Mouse (Mus musculus) thymus, postnatal 25 days (tissue): ENCODE results near the gene Bcat2.

Source experiments
- DNase-seq: peaks from one replicate; pipeline ENCODE4 v3.0.0; 2022

Gene Bcat2

GRCm38 (mm10) chr7:45627261-45627660 lies 57.3 kb downstream of the Bcat2 start, which contains the start of gene Rasip1:
Gene Rasip1 (plus strand): TSS chr7:45627488.
- DNase-seq: no peak

DNA sequence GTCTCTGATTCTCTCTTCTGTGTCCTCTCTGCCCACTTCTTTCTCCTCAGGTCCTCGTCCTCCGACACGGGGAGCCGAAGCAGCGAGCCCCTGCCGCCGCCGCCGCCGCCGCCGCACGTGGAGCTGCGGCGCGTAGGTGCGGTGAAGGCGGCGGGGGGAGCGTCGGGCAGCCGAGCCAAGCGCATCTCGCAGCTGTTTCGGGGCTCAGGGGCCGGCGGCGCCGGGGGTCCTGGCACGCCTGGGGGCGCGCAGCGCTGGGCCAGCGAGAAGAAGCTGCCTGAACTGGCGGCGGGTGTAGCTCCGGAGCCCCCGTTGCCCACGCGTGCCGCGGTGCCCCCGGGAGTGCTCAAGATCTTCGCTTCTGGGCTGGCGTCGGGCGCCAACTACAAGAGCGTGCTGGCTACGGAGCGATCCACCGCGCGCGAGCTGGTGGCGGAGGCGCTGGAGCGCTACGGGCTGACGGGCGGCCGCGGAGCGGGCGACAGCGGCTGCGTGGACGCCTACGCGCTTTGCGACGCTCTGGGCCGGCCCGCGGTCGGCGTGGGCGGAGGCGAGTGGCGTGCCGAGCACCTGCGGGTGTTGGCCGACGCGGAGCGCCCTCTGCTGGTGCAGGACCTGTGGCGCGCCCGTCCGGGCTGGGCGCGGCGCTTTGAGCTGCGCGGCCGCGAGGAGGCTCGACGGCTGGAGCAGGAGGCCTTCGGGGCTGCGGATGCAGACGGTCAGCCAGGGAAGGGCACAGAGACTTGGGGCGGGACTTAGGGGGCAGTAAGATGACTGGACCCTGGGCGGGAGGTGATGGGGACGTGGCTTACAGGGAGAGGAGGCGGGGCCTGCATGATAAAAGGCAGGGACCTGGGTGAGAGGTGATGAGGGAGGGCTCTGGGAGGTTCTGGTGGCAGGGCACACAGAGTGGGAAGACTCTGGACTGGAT lies 58.7 kb downstream of the Bcat2 start:
- peak; percentile 88 for DNase-seq

GRCm38 (mm10) chr7:45630064-45630907 lies 60.3 kb downstream of the Bcat2 start:
- DNase-seq: no peak

- DNase-seq: no peak
These were observed 62.5 kb downstream of the Bcat2 start for GRCm38 (mm10) chr7:45632499-45632898.

DNA sequence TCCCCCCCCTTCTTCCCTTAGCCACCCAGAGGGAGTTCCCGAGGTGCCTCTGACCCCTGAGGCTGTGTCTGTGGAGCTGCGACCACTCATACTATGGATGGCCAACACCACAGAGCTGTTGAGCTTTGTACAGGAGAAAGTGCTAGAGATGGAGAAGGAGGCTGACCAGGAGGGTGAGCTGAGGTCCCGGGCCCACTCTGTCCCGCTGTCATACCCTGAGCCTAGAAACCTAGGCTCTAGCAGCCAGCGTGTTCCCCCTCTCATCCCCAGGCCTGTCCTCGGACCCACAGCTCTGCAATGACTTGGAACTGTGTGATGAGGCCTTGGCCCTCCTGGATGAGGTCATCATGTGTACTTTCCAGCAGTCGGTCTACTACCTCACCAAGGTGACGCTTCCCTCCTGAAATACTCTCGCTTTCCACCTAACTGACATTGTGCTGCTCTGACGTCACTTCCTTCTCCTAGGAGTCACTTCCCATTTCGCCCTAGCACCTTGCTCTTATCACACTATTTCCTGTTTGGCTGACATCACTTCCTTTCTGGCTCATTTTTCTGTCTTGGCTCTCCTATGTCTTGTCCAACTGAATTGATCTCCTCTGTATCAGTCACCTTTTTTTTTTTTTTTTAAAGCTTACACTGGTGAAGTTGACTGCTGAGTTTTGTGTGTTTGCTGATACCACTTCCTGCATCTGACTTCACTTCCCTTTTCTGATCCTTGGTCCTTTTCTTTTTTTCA lies 65.2 kb downstream of the Bcat2 start:
- DNase-seq: no peak

DNA sequence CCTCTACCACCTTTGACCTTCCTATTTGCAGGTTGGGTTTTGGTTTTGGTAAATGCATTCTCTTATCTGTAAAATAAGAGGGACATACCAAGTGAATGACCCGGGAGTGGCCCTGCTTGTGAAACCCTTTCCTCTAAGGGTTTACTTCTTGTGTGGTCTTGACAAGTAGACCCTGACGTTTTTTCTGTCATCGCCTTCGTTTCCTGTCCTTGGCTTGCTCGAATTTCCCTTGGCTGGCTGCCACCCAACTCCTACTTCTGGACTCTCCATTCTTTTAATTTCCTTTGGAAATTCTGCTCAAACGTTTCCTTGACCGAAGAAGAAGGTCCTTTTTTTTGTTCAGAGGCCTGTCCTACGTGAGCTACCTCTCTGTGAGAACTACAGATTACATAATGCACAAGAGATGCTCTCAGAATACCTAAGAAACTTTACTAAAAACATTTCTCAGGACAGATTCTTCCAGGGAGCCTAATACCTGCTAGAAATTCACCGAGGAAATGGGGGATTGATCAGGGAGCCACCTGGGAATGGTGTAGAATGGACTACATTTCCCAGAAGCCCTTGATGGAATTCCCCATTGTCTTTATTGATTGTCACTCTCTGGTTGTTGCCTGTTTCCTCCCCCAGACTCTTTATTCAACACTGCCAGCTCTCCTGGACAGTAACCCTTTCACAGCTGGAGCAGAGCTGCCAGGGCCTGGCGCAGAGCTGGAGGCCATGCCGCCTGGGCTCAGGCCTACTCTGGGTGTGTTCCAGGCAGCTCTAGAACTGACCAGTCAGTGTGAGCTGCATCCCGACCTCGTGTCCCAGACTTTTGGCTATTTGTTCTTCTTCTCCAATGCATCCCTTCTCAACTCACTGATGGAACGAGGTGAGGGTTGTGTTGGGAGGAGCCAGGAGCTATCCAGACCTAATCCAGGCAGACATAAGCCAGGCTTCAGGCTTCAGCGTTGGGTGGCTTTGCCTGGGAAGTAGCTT lies 66.0 kb downstream of the Bcat2 start:
- DNase-seq: no peak

- no peak for DNase-seq
These were observed 67.8 kb downstream of the Bcat2 start for GRCm38 (mm10) chr7:45637710-45638109.

GRCm38 (mm10) chr7:45638623-45639401 lies 68.9 kb downstream of the Bcat2 start:
- no peak for DNase-seq
